20 mouse cellular contexts compared by ENCODE assay signal in the genomic region with DNA sequence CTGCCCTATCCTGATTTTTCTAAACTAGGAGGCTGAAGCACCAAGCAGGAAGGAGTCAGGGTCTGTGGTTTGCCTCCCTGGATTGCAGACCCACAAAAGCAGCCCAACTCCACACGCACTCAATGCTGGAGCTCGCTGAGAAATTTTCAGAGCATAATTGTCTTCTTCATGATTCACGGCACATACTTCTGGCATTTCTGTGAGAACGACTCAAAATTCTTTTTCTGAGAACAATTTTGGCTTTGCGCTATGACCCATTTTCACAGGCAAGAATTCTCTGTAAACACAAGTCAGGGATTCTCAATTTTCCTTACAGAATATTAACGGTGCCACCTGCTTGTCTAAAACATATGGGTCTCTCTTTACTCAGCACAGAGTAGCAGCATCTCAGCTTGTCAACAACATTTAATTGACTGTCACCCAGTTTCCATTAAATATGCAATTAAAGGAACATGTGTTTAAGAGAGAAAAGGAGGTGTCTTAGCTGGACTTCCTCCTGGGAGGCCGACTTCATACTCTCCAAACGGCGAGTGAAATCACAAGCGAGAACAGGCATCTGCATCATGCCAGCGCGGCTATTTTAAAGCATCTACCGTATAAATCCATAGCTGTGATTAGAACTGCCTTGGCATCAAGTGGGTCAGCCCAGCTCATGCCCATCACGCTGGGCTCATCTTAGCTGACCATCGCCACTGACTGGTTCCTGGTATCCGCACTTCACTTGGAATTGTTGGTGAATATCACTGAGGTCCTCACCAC. TPM values are rescaled to one million over a fixed set of nuclear protein-coding genes. Genes with fewer than 3 reads are reported as not detected.
DNase-seq lines count a peak whose midpoint lies in the region; ATAC-seq and TF ChIP-seq lines count a peak whose summit lies in the region.
"Had no signal": no experiment of that assay in that cellular context is flagged by ENCODE, and none has a peak within 500 bp of the region (broad histone marks: within the 10 kb centered on the region; RNA-seq: fewer than 3 reads in every experiment).

No protein-coding gene starts in this region.

- no peak overlapping the region for H3K4me3 ChIP-seq in forebrain, embryonic 13.5 days
- H3K4me3 ChIP-seq in forebrain, embryonic 10.5 days, result no peak overlapping the region
- H3K4me3 ChIP-seq in hindbrain, postnatal 0 days (ENCODE audit: low read length), result no peak overlapping the region
- H3K4me3 ChIP-seq in hindbrain, embryonic 11.5 days (ENCODE audit: low read depth, low read length), result no peak overlapping the region
- no peak overlapping the region for H3K4me3 ChIP-seq in forebrain, embryonic 16.5 days (replicated peaks; ENCODE audit: low read length)
- H3K4me3 ChIP-seq: embryonic facial prominence, embryonic 10.5 days; hindbrain, embryonic 10.5 days; intestine, embryonic 15.5 days; liver, embryonic 13.5 days; midbrain, embryonic 12.5 days had no signal

- no peak for DNase-seq in forebrain, embryonic 10.5 days (ENCODE audit: extremely low spot score, low spot score)
- DNase-seq in hindbrain, postnatal 0 days (ENCODE audit: low spot score), result no peak
- DNase-seq in hindbrain, embryonic 11.5 days (ENCODE audit: low spot score), result no peak
- DNase-seq in right cerebral cortex, adult 18-20 months, result peak; percentile 25
- DNase-seq in right cerebral cortex, postnatal 4 days, result no peak
- DNase-seq in ovary, postnatal 14 days (ENCODE audit: low spot score), result no peak
- DNase-seq: adrenal gland, postnatal 25 days; cerebellum, adult 11-12 months; cerebellum, postnatal 10 days; kidney, adult 8-10 months; kidney, postnatal 10 days; liver, embryonic 13.5 days; lung, embryonic 14.5 days had no signal

- no peak for TF ChIP-seq CTCF in hindbrain, postnatal 0 days (IDR thresholded peaks at IDR 0.05; ENCODE audit: low read depth)

- no peak overlapping the region for H3K9ac ChIP-seq in forebrain, embryonic 13.5 days
- H3K9ac ChIP-seq in hindbrain, postnatal 0 days (replicated peaks; ENCODE audit: low read length), result no peak overlapping the region
- no peak overlapping the region for H3K9ac ChIP-seq in hindbrain, embryonic 11.5 days (ENCODE audit: low read depth, low read length)
- no peak overlapping the region for H3K9ac ChIP-seq in forebrain, embryonic 16.5 days (replicated peaks; ENCODE audit: low read depth, low read length)
- H3K9ac ChIP-seq: intestine, embryonic 15.5 days; liver, embryonic 13.5 days; lung, embryonic 14.5 days; midbrain, embryonic 12.5 days had no signal

- H3K4me2 ChIP-seq in forebrain, embryonic 13.5 days, result no peak overlapping the region; the same call in 1 of the 2 replicates
- no peak overlapping the region for H3K4me2 ChIP-seq in hindbrain, postnatal 0 days (ENCODE audit: low read depth, low read length)
- no peak overlapping the region for H3K4me2 ChIP-seq in hindbrain, embryonic 11.5 days (replicated peaks; ENCODE audit: low read depth, low read length)
- H3K4me2 ChIP-seq in forebrain, embryonic 16.5 days (ENCODE audit: low read length), result no peak overlapping the region
- H3K4me2 ChIP-seq: heart, embryonic 11.5 days; intestine, embryonic 15.5 days; liver, embryonic 13.5 days; lung, embryonic 14.5 days; midbrain, embryonic 12.5 days had no signal

- peak; percentile 70 for ATAC-seq in forebrain, embryonic 13.5 days
- no peak for ATAC-seq in hindbrain, postnatal 0 days
- no peak for ATAC-seq in hindbrain, embryonic 11.5 days (ENCODE audit: low FRiP score)
- peak; percentile 79 for ATAC-seq in forebrain, embryonic 16.5 days
- ATAC-seq: intestine, embryonic 15.5 days had no signal

- H3K9me3 ChIP-seq in forebrain, embryonic 13.5 days (replicated peaks), result no peaks in the 10 kb centered on the region
- no peaks in the 10 kb centered on the region for H3K9me3 ChIP-seq in forebrain, embryonic 10.5 days
- no peaks in the 10 kb centered on the region for H3K9me3 ChIP-seq in hindbrain, postnatal 0 days (ENCODE audit: low read length)
- no peaks in the 10 kb centered on the region for H3K9me3 ChIP-seq in hindbrain, embryonic 11.5 days (ENCODE audit: control insufficient read depth, low read length)
- H3K9me3 ChIP-seq in forebrain, embryonic 16.5 days (ENCODE audit: control insufficient read depth, low read length), result no peaks in the 10 kb centered on the region
- H3K9me3 ChIP-seq: embryonic facial prominence, embryonic 10.5 days; hindbrain, embryonic 10.5 days; intestine, embryonic 15.5 days; liver, embryonic 13.5 days; midbrain, embryonic 12.5 days had no signal

- peaks cover 25% of the 10 kb centered on the region for H3K4me1 ChIP-seq in forebrain, embryonic 13.5 days
- H3K4me1 ChIP-seq in forebrain, embryonic 10.5 days, result no peaks in the 10 kb centered on the region
- H3K4me1 ChIP-seq in hindbrain, postnatal 0 days (ENCODE audit: insufficient read depth, low read length), result no peaks in the 10 kb centered on the region
- H3K4me1 ChIP-seq in hindbrain, embryonic 11.5 days (replicated peaks; ENCODE audit: control insufficient read depth, insufficient read depth, low read length), result no peaks in the 10 kb centered on the region
- H3K4me1 ChIP-seq in forebrain, embryonic 16.5 days (replicated peaks; ENCODE audit: control insufficient read depth, insufficient read depth, low read length), result peaks cover 8% of the 10 kb centered on the region; the same call in 1 of the 2 replicates
- H3K4me1 ChIP-seq: embryonic facial prominence, embryonic 10.5 days; hindbrain, embryonic 10.5 days; intestine, embryonic 15.5 days; liver, embryonic 13.5 days had no signal

- H3K27me3 ChIP-seq in forebrain, embryonic 13.5 days, result no peaks in the 10 kb centered on the region
- no peaks in the 10 kb centered on the region for H3K27me3 ChIP-seq in forebrain, embryonic 10.5 days (ENCODE audit: poor library complexity, severe bottlenecking)
- H3K27me3 ChIP-seq in hindbrain, postnatal 0 days (ENCODE audit: insufficient read depth, low read length), result no peaks in the 10 kb centered on the region
- H3K27me3 ChIP-seq in hindbrain, embryonic 11.5 days (ENCODE audit: control insufficient read depth, insufficient read depth, low read length), result no peaks in the 10 kb centered on the region
- H3K27me3 ChIP-seq in forebrain, embryonic 16.5 days (replicated peaks; ENCODE audit: control insufficient read depth, insufficient read depth, low read length), result no peaks in the 10 kb centered on the region
- H3K27me3 ChIP-seq: intestine, embryonic 15.5 days; liver, embryonic 13.5 days; midbrain, embryonic 12.5 days had no signal

- H3K27ac ChIP-seq in forebrain, embryonic 13.5 days, result peak overlapping the region; percentile 59
- no peak overlapping the region for H3K27ac ChIP-seq in forebrain, embryonic 10.5 days
- peak overlapping the region; percentile 32; the same call in 1 of the 2 replicates for H3K27ac ChIP-seq in hindbrain, postnatal 0 days
- H3K27ac ChIP-seq in hindbrain, embryonic 11.5 days (ENCODE audit: low read depth, low read length), result no peak overlapping the region
- H3K27ac ChIP-seq in forebrain, embryonic 16.5 days (ENCODE audit: low read length), result peak overlapping the region; percentile 37; the same call in 1 of the 2 replicates
- H3K27ac ChIP-seq: embryonic facial prominence, embryonic 10.5 days; hindbrain, embryonic 10.5 days; intestine, embryonic 15.5 days; liver, embryonic 13.5 days; midbrain, embryonic 12.5 days had no signal

- 73% methylated on average over 16 of the region's 16 CpGs for WGBS in forebrain, embryonic 13.5 days
- WGBS in forebrain, embryonic 10.5 days, result 95% methylated on average over 16 of the region's 16 CpGs
- WGBS in hindbrain, postnatal 0 days, result 75% methylated on average over 16 of the region's 16 CpGs
- WGBS in hindbrain, embryonic 11.5 days, result 90% methylated on average over 16 of the region's 16 CpGs
- WGBS in forebrain, embryonic 16.5 days, result 64% methylated on average over 16 of the region's 16 CpGs

- H3K36me3 ChIP-seq in forebrain, embryonic 13.5 days (ENCODE audit: poor library complexity, severe bottlenecking), result no peaks in the 10 kb centered on the region
- H3K36me3 ChIP-seq in forebrain, embryonic 10.5 days (replicated peaks), result no peaks in the 10 kb centered on the region
- H3K36me3 ChIP-seq in hindbrain, postnatal 0 days (ENCODE audit: insufficient read depth, low read length), result no peaks in the 10 kb centered on the region
- no peaks in the 10 kb centered on the region for H3K36me3 ChIP-seq in hindbrain, embryonic 11.5 days (ENCODE audit: control insufficient read depth, insufficient read depth, low read length)
- no peaks in the 10 kb centered on the region for H3K36me3 ChIP-seq in forebrain, embryonic 16.5 days (ENCODE audit: control insufficient read depth, insufficient read depth)
- H3K36me3 ChIP-seq: embryonic facial prominence, embryonic 10.5 days; hindbrain, embryonic 10.5 days; intestine, embryonic 15.5 days; liver, embryonic 13.5 days; midbrain, embryonic 12.5 days had no signal

RNA-seq across cellular contexts. Expression of gene St8sia1, which starts 35.5 kb away (rescaled TPM):
- 4.2 and 4.8 TPM in 2 replicates for polyA plus RNA-seq in forebrain, embryonic 13.5 days (2015; fragmentation: Nextera tagmentation; extraction: Ambion mirVana)
- polyA plus RNA-seq in forebrain, embryonic 10.5 days (2016; fragmentation: Nextera tagmentation; extraction: Ambion mirVana), result 2.3 and 2.6 TPM in 2 replicates
- total RNA-seq in hindbrain, postnatal 0 days (2014; rRNA removed), result 14.8 and 18.0 TPM in 2 replicates
- polyA plus RNA-seq in hindbrain, postnatal 0 days (2015; fragmentation: Nextera tagmentation; extraction: Ambion mirVana), result 3.2 and 3.7 TPM in 2 replicates
- 5.1 and 6.3 TPM in 2 replicates for polyA plus RNA-seq in hindbrain, embryonic 11.5 days (2014; fragmentation: Nextera tagmentation; extraction: Ambion mirVana)
- 6.4 and 6.7 TPM in 2 replicates for polyA plus RNA-seq in forebrain, embryonic 16.5 days (2015; fragmentation: Nextera tagmentation; extraction: Ambion mirVana)

Comparison
In these comparisons a context has a peak if more than half of its experiments do, and no peak if none do; other contexts are left out.
1. H3K27ac ChIP-seq: peak in forebrain, embryonic 13.5 days (single experiment), hindbrain, postnatal 0 days (single experiment) and forebrain, embryonic 16.5 days (single experiment); none in forebrain, embryonic 10.5 days (single experiment) and hindbrain, embryonic 11.5 days (single experiment).
2. ATAC-seq: peak in forebrain, embryonic 13.5 days (single experiment) and forebrain, embryonic 16.5 days (single experiment); none in hindbrain, postnatal 0 days (single experiment) and hindbrain, embryonic 11.5 days (single experiment).